Mouse (Mus musculus) layer of hippocampus, adult 11-12 months (tissue): ENCODE results near the gene Sdc3.

Experiments used
- DNase-seq: peaks from one replicate; pipeline ENCODE4 v3.0.0; 2022; ENCODE audit warnings: low spot score

The Sdc3 gene

DNA sequence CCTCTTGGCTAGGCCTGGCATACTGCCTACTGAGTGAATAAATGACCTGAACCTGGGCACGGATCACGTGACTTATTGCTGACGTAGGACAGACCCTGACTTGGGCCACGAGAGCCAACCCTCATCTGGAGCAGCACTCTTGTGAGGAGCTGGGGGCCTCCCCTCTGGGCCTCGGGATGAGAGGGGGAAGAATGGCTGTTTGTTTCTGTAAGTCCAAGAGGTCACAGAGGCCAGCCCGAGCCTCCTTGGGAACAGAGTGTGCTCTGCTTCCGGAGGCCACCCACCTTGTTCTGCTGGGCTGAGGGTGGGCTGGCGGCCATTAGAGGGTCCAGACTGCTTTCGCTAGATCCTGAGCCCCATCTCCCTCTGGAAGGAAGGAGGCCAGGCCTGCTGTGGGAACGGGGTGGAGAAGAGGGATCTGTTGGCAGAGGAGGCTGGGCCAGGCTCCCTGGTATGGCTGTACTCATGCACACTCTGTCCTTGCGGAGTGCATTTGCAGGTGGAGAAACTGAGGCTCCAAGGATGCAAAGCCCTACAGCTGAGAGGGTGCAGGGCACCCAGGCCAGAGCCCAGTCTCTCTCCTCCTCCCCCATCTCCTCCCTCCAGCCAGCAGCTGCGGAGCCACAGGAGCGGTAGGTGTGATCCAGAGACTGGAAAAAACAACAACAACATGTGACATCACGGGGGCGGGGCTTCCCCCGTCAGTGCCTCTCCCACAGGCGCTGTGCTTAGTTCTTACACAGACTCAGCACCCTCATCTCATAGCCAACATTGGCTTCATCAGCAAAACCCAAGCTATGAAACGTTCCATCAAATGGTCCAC is 36.7 kb downstream of the Sdc3 start:
- peak; percentile 53 for DNase-seq

GRCm38 (mm10) chr4:130834122-130834521 is 41.8 kb downstream of the Sdc3 start:
- no peak for DNase-seq

DNA sequence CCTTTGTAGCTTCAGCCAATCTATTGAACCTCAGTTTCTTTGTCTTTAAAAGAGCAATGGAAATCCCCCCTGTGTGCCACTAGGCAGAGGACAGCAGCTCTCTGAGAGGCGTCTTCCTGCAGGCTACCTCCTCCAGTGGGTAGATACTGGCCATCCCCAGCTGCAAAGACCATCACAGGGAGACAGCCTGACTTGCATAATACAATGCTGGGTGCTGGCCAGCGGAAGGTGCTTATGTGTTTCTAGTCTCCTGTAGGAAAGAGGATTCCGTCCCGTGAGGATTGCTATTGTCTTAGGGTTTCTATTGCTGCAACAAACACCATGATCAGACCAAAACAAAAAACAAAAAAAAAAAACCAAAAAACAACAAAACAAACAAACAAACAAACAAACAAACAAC is 43.2 kb downstream of the Sdc3 start:
- DNase-seq = no peak

DNA sequence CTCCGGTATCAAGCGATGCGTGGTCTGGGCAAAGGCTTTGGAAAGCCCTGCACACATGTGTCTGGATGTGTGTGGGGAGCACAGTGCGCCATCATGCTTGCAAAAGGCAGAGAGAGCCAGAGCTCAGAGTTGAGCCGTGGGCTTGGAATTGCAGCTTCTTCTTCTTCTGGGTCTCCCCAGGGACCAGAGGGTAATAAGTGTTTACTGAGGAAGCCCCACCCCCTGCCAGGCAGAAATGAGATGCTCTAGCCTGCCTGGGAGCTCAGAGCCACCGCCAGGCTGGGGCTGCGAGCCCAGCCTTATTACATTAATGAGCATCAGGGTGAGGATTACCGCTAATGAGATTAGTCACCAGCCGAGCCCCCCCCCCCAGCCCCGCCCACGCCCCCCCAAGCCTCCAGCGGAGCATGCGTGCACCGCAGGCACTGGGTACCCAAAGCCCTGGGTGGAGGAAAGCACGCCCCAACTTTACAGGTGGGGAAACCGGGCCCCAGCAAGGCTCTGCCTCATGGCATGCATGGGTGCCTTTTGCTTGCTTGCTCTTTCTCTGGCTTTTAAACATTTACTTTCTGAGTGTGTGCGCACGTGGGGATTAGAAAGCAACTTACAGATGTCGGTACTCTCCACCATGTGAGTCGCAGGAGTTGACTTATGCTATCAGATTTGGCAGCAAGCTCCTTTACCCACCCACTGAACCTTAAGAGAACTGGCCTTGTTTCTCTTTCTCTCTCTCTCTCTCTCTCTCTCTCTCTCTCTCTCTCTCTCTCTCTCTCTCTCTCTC is 44.1 kb downstream of the Sdc3 start:
- DNase-seq = no peak

- no peak for DNase-seq
These were observed 46.2 kb downstream of the Sdc3 start for GRCm38 (mm10) chr4:130838585-130838984.

DNA sequence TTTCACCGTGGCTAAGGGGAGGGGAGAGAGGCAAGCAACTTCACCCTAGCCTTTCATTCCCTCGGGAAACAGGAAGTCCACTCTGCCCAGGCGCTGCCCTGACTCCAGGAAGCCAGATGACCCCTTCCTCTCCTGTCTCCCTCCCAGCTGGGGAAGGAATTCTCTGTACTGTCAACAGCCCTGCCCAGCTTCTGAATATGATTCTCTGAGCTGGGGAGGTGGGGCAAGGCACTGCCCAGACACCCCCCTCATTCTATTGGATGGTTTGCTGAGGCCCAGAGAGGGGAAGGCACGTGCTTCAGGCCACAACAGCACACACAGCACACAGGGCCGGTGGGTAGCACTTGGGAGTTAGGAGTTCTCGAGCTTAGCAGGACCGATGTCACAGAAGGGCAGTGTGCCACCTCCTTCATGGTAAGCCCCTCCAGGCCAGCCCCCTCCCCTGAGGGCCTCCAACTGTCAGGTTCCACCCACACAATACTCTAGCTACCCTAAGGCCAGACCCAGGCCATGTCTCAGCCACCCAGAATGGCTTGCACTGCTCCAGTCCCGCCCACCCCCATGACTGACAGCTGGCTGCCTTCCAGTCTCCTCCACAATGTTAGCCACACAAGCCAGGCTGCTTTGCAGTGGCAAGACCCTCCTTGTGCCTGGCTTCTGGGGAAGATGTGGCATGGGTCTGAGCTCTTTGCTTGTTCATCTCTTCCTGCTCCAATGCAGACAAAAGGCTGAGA is 48.9 kb downstream of the Sdc3 start:
- no peak for DNase-seq

GRCm38 (mm10) chr4:130848814-130849213 is 56.5 kb downstream of the Sdc3 start:
- DNase-seq = no peak

DNA sequence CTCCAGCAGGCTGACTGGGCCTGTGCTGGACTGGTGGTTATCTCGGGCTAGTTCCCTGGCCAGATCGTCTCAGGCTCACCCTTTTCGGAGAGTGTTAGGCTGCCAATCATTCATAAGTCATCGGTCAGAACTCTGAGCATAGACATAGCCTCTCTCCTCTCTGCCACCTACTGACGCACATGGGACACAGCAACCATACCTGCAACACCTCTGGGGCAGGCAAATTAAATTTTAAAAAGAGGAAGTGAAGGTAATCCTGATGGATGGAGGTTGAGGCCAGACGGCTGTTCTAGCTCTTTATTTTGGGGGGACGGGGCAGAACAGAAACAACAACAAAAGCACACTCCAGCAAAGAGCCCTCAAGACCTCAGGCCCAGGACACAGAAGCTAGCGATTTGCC is 65.3 kb downstream of the Sdc3 start:
- no peak for DNase-seq

DNA sequence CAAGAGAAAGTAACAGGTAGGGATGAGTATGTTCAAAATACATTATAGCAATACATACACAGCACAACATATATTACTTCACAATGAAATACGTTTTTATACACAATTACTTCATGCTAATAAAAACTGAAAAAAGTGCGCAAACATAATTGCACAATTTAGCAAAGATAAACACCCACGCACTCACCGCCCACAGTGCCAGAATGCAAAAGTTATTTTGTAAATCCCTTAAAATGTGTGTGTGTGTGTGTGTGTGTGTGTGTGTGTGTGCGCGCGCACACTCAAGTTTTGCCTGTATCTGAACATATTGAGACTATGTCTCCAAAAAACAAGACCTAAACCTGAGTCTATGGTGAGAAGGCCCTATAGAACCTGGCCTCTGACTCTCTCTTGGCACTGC is 66.5 kb downstream of the Sdc3 start:
- DNase-seq = no peak

DNA sequence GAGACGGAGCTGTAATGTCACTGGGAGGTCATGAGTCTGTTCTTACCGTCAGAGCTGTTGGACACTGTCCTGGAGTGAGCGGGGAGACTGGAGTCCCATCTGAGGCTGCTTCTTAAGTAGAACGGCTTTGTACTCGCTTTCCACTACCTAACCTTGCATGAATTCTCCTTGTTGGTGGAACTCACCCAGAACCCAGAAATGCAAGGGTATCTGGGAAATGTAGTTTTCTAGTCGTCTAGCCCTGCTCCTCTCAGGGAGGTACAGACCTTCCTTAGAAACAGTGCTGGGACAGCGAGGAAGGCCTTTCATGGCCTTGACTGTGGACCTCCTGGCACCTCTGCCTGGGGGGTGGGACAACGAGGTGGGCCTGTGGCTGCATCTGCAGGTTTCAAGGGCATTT is 67.1 kb downstream of the Sdc3 start:
- DNase-seq = no peak

DNA sequence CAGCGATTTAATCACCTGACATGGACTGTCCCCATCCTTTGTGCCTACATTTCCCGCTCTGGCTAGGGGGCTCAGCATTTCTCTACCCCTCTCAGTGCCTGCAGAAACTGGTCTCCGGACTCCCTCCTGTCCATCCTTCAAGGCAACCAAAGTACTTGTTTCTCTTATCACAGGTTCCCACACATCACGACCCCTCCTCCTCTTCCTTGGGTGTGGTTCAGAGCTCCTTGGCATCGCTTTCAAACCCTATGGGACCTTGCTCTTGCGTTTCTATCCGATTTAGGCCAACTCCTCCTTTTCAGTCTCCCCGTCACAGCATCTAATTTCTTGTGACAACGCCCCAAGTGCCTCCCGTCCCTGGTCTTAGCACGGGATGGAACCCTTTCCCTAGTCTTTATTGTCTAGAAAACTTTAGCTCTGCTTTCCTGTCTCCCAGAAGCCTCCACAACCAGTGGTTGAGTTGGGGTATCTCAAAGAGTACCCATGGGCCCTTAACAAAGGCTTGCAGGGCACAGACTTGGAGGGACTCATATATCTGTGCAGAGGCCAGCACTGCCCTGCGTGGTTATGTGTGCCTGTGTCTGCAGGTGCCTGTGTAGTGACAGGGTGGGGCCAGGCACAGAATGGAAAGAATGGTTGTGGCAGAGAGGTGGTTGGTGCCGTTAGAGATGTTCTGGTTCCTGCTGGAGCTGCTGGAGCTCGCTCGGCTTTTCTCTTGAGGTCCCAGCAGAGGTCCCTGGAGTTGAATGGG is 68.7 kb downstream of the Sdc3 start:
- no peak for DNase-seq

GRCm38 (mm10) chr4:130861653-130862208 is 69.4 kb downstream of the Sdc3 start:
- peak; percentile 94 for DNase-seq

DNA sequence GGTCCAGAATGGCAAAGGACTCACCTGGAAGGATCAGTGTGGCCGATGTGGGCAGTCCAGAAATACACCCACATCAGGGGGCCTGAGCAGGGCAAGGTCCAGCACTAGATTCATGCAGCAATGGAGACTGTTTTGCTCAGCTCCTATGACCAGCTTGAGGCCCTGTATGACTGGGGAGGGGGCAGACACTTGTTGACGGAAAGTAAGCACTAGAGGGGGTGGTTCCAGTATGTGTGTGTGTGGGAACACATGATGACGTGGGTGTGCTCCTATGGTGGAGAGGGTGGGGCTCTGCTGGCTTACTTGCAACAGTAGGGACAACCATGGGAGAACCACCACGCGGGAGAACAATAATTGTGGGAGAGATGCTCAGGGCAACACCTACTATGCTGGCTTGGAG is 70.2 kb downstream of the Sdc3 start:
- DNase-seq = no peak

- DNase-seq = no peak
These were observed 73.1 kb downstream of the Sdc3 start for GRCm38 (mm10) chr4:130865460-130865859.

DNA sequence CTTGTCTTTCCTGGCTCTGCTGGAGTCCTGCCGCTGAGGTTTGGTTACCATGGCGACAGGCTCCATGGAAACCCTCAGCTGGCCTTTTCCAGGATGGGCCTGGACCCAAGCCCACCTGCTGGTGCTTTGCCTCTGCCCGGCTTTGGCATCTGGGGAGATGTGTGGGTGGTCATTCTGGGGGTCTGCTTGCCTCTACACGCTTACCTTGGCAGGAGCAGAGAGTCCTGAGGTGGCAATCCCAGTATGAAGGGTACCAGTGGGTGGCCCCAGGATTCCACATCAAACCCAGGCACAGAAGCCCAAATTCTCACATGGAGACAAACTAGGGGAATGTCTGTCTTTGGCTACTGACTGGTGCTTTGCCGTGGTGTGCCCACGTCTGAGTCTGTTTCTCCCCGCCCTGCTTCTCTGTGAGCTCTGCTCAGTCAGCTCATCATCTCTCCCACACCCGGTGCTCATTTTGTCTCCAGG is 73.6 kb downstream of the Sdc3 start:
- peak; percentile 85 for DNase-seq

DNA sequence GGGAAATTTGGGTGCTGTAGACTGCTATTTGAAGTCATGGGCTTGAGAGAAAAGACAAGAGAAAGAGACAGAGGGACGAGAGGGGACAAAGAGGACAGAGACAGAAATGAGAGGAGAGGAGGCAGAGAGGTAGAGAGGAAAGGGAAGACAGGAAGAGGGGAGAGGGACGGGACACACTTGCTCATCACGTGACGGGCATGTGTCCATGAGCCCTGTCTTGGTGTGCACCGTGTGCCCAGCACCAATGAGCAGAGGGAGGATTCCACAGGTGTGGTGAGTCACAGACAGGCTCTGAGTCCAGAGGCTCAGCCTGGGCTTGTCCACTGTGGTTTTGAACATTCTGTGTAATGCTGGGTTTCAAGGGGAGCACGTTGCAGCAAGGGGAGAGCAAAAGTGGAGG is 75.6 kb downstream of the Sdc3 start:
- no peak for DNase-seq

DNA sequence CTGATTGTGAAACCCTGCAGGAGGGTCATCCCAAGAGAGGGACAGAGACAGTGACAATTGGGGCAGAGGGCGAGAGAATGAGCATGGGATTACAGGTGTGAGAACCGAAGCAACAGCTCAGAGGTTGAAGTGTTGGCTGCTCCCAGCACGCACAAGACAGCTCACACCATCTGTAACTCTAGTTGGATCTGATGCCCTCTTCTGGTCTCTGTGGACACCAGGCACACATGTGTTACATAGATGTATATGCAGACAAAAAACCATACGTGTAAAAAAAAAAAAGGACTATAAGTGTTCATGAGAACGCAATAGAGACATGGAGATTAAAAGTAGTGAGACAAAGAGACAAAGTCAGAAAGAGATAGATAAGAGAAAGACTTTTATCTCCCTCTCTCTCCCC is 76.5 kb downstream of the Sdc3 start:
- no peak for DNase-seq

DNA sequence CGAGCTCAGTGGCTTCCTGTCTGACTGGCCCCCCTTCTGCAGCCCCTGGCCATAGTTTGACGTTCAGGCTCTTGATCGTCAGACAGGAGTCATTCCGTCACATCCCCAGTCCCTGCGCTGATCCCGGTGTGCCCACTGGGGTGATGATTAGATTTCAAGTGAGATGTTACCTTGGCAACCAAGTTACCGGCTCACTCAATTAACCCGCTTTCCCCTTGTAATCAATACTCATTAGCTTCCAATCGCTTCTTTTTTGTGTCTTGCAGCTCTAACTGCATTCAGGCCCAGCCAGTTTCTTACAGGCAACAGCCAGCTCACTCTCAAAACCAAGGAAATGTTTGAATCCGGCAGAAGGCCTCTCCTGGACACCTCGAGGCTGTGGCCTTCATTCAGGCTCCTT is 80.1 kb downstream of the Sdc3 start:
- no peak for DNase-seq

DNA sequence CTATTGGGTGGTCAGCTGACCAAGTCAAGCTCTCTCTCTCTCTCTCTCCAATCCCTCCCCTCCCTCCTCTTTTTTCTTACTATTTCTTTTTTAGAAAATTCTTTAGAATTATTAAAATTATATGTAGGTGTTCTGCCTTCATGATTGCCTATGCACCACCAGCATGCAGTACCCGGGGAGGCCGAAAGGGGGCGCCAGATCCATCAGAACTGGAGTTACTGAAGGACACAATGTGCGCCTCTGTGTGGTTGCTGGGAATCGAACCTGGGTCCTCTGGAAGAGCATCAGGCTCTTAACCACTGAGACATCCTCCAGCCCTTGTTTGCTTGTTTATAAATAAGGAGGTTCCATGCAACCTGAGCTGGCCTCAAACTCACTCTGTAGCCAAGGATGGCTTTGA is 81.1 kb downstream of the Sdc3 start:
- no peak for DNase-seq

DNA sequence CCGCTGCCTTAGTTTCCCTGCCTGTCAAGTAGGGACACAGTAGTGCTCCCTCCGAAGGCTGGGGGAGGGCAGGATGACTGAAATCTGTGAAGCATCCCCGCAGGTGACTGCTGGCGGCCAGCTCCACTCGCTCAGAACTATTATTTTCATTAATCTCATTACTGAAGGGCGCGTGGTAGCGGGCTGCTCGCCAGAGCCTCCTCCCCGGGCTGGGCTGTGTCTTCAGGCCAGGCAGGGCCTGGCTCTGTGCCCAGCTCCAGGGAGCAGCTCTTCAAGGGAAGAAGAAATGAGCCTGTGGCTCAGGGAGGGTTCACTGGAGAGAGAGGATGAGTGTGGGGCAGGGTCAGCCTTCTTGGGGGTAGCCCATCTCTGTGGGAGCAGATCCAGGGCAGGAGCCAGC is 82.3 kb downstream of the Sdc3 start:
- DNase-seq = peak; percentile 59
